In genomic region chr4:133038521-133039115, GRCm38 (mm10) we compare ENCODE assay signal across 8 mouse cellular contexts. TPM values are rescaled to one million over a fixed set of nuclear protein-coding genes. Genes with fewer than 3 reads are reported as not detected.
DNase-seq lines count a peak whose midpoint lies in the region; ATAC-seq and TF ChIP-seq lines count a peak whose summit lies in the region.

No protein-coding gene starts in this region.

- H3K4me2 ChIP-seq in forebrain, embryonic 16.5 days (ENCODE audit: low read length), result peak overlapping the region; percentile 99
- H3K4me2 ChIP-seq in hindbrain, postnatal 0 days (ENCODE audit: low read depth, low read length), result peak overlapping the region; percentile 98
- H3K4me2 ChIP-seq in liver, embryonic 16.5 days (ENCODE audit: low read depth, low read length), result peak overlapping the region; percentile 79
- H3K4me2 ChIP-seq in neural tube, embryonic 15.5 days, result peak overlapping the region; percentile 99

- no peak for TF ChIP-seq CTCF in Patski (IDR thresholded peaks at IDR 0.05)
- no peak for TF ChIP-seq CTCF in hindbrain, postnatal 0 days (IDR thresholded peaks at IDR 0.05; ENCODE audit: low read depth)

- under 1% methylated on average over 68 of the region's 76 CpGs for WGBS in forebrain, embryonic 16.5 days
- WGBS in hindbrain, postnatal 0 days, result 0% methylated on average over 58 of the region's 76 CpGs
- WGBS in liver, embryonic 16.5 days (ENCODE audit: insufficient replicate concordance), result under 1% methylated on average over 47 of the region's 76 CpGs
- under 1% methylated on average over 57 of the region's 76 CpGs for WGBS in neural tube, embryonic 15.5 days

- POLR2A ChIA-PET in Patski (lab: Charles Lee), result interaction anchor here (0.6 kb wide), 1 partner anchor 616 kb away, joined by 3 read pairs; no protein-coding TSS in a partner anchor

- in situ Hi-C loops in Patski (cut with MboI; ENCODE audit: low pct_unique_long_range_greater_than_20kb), result no loop called here

- H3K9me3 ChIP-seq in forebrain, embryonic 16.5 days (ENCODE audit: control insufficient read depth, low read length), result no peaks in the 10 kb centered on the region
- H3K9me3 ChIP-seq in hindbrain, postnatal 0 days (ENCODE audit: low read length), result no peaks in the 10 kb centered on the region
- no peaks in the 10 kb centered on the region for H3K9me3 ChIP-seq in liver, embryonic 16.5 days (replicated peaks; ENCODE audit: control insufficient read depth, low read length)
- no peaks in the 10 kb centered on the region for H3K9me3 ChIP-seq in neural tube, embryonic 15.5 days (replicated peaks)

- peak; percentile 45 for ATAC-seq in Patski
- ATAC-seq in forebrain, embryonic 16.5 days, result peak; percentile 43
- ATAC-seq in hindbrain, postnatal 0 days, result peak; percentile 48
- peak; percentile 30 for ATAC-seq in liver, embryonic 16.5 days (ENCODE audit: low read depth)
- peak; percentile 42 for ATAC-seq in neural tube, embryonic 15.5 days (ENCODE audit: low FRiP score)

- CTCF ChIA-PET in Patski (lab: Charles Lee), result no interaction called here

- no peak overlapping the region for H3K27ac ChIP-seq in forebrain, embryonic 16.5 days (ENCODE audit: low read length)
- peak overlapping the region; percentile 71 for H3K27ac ChIP-seq in hindbrain, postnatal 0 days
- no peak overlapping the region for H3K27ac ChIP-seq in liver, embryonic 16.5 days (ENCODE audit: low read length)
- H3K27ac ChIP-seq in neural tube, embryonic 15.5 days (replicated peaks), result peak overlapping the region; percentile 77

- H3K4me1 ChIP-seq in forebrain, embryonic 16.5 days (replicated peaks; ENCODE audit: control insufficient read depth, insufficient read depth, low read length), result peaks cover 62% of the 10 kb centered on the region
- peaks cover 33% of the 10 kb centered on the region for H3K4me1 ChIP-seq in hindbrain, postnatal 0 days (ENCODE audit: insufficient read depth, low read length)
- H3K4me1 ChIP-seq in liver, embryonic 16.5 days (ENCODE audit: control insufficient read depth, low read depth, low read length), result peaks cover 29% of the 10 kb centered on the region
- H3K4me1 ChIP-seq in neural tube, embryonic 15.5 days, result peaks cover 84% of the 10 kb centered on the region

- H3K36me3 ChIP-seq in forebrain, embryonic 16.5 days (ENCODE audit: control insufficient read depth, insufficient read depth), result no peaks in the 10 kb centered on the region
- H3K36me3 ChIP-seq in hindbrain, postnatal 0 days (ENCODE audit: insufficient read depth, low read length), result no peaks in the 10 kb centered on the region
- H3K36me3 ChIP-seq in liver, embryonic 16.5 days (ENCODE audit: control insufficient read depth, insufficient read depth), result no peaks in the 10 kb centered on the region
- H3K36me3 ChIP-seq in neural tube, embryonic 15.5 days, result no peaks in the 10 kb centered on the region

- no peaks in the 10 kb centered on the region for H3K27me3 ChIP-seq in Patski
- peaks cover 7% of the 10 kb centered on the region; the same call in 1 of the 2 replicates for H3K27me3 ChIP-seq in forebrain, embryonic 16.5 days (replicated peaks; ENCODE audit: control insufficient read depth, insufficient read depth, low read length)
- H3K27me3 ChIP-seq in hindbrain, postnatal 0 days (ENCODE audit: insufficient read depth, low read length), result no peaks in the 10 kb centered on the region
- H3K27me3 ChIP-seq in liver, embryonic 16.5 days (ENCODE audit: control insufficient read depth, insufficient read depth, low read depth, low read length), result peaks cover 54% of the 10 kb centered on the region
- H3K27me3 ChIP-seq in neural tube, embryonic 15.5 days (replicated peaks), result no peaks in the 10 kb centered on the region

- peak overlapping the region; percentile 68 for H3K9ac ChIP-seq in forebrain, embryonic 16.5 days (replicated peaks; ENCODE audit: low read depth, low read length)
- peak overlapping the region; percentile 68 for H3K9ac ChIP-seq in hindbrain, postnatal 0 days (replicated peaks; ENCODE audit: low read length)
- peak overlapping the region; percentile 25; the same call in 1 of the 2 replicates for H3K9ac ChIP-seq in liver, embryonic 16.5 days (ENCODE audit: low read depth, low read length)
- H3K9ac ChIP-seq in neural tube, embryonic 15.5 days (replicated peaks), result peak overlapping the region; percentile 69

- H3K4me3 ChIP-seq in forebrain, embryonic 16.5 days (replicated peaks; ENCODE audit: low read length), result peak overlapping the region; percentile 54
- peak overlapping the region; percentile 55 for H3K4me3 ChIP-seq in hindbrain, postnatal 0 days (ENCODE audit: low read length)
- peak overlapping the region; percentile 60 for H3K4me3 ChIP-seq in liver, embryonic 16.5 days (ENCODE audit: low read depth, low read length)
- peak overlapping the region; percentile 53 for H3K4me3 ChIP-seq in neural tube, embryonic 15.5 days (replicated peaks)

- peak; percentile 29 for DNase-seq in CD4-positive helper T cell, adult 2 months (ENCODE audit: low read depth, low spot score)
- no peak for DNase-seq in Patski (ENCODE audit: low read depth, low spot score)
- peak; percentile 69 for DNase-seq in hindbrain, postnatal 0 days (ENCODE audit: low spot score)
- DNase-seq in right cerebral cortex, adult 2 months (ENCODE audit: low spot score in 2 of 2), result no peak
- no peak for DNase-seq in layer of hippocampus, postnatal 10 days (ENCODE audit: low spot score in 2 of 2)

RNA-seq across cellular contexts. Expression of gene Ahdc1, which starts 27.6 kb away (rescaled TPM):
- polyA plus RNA-seq in Patski (2021), result 25.6 TPM
- 13.0 and 13.7 TPM in 2 replicates for polyA plus RNA-seq in forebrain, embryonic 16.5 days (2015; fragmentation: Nextera tagmentation; extraction: Ambion mirVana)
- total RNA-seq in hindbrain, postnatal 0 days (2014; rRNA removed), result 88.2 and 106 TPM in 2 replicates
- polyA plus RNA-seq in hindbrain, postnatal 0 days (2015; fragmentation: Nextera tagmentation; extraction: Ambion mirVana), result 9.7 and 10.8 TPM in 2 replicates
- 0.70 and 1.6 TPM in 2 replicates for polyA plus RNA-seq in liver, embryonic 16.5 days (2015; fragmentation: Nextera tagmentation; extraction: Ambion mirVana)
- 11.0 TPM in 2 replicates for polyA plus RNA-seq in neural tube, embryonic 15.5 days (2015; fragmentation: Nextera tagmentation; extraction: Ambion mirVana)
- total RNA-seq in layer of hippocampus, postnatal 10 days (2021), result 100 to 1,000 TPM in 1 of 2 experiments, 10 to 100 TPM in 1; 98.1 to 103 TPM

Comparison
In these comparisons a context has a peak if more than half of its experiments do, and no peak if none do; other contexts are left out.
1. DNase-seq: peak in CD4-positive helper T cell, adult 2 months (single experiment) and hindbrain, postnatal 0 days (single experiment); none in Patski (single experiment), right cerebral cortex, adult 2 months (0 of 2) and layer of hippocampus, postnatal 10 days (0 of 2).
2. H3K27ac ChIP-seq: peak in hindbrain, postnatal 0 days (single experiment) and neural tube, embryonic 15.5 days (single experiment); none in forebrain, embryonic 16.5 days (single experiment) and liver, embryonic 16.5 days (single experiment).
3. Peak in every context shown above with its lines, with median percentiles within 50 percentile points of each other: ATAC-seq, H3K4me2 ChIP-seq, H3K4me3 ChIP-seq and H3K9ac ChIP-seq.